Mouse (Mus musculus) hindbrain, postnatal 0 days (tissue): Measurements from ENCODE around the gene Dpagt1. TPM values are rescaled to one million over a fixed set of nuclear protein-coding genes. Genes with fewer than 3 reads are reported as not detected.
"Not testable (repeated sequence)": the region's sequence is repeated elsewhere in the genome, so short reads cannot be mapped to it uniquely, and the experiment has no call there.

ENCODE experiments used
- ATAC-seq: fragments of 200-750 bp; cut with Nextera tagmentation; 2 replicates; pipeline ENCODE4 v1.8.0; 2017; ENCODE audit warnings: mild to moderate bottlenecking, moderate TSS enrichment, moderate library complexity
- DNase-seq: peaks from one replicate; pipeline ENCODE4 v3.0.0-alpha.2; 2015; ENCODE audit warnings: low spot score
- H3K27ac ChIP-seq: fragments of 300-500 bp; sonication (generic); 2 replicates; pipeline ENCODE4 v1.5.1; 2014; ENCODE audit warnings: mild to moderate bottlenecking
- H3K27me3 ChIP-seq: fragments of 300-500 bp; sonication (generic); 2 replicates; pipeline ENCODE4 v1.6.1; 2014; ENCODE audit warnings: low read length, mixed read lengths; ENCODE audit not compliant: insufficient read depth
- H3K36me3 ChIP-seq: fragments of 300-500 bp; sonication (generic); 2 replicates; pipeline ENCODE4 v1.6.1; 2014; ENCODE audit warnings: low read length, mixed read lengths; ENCODE audit not compliant: insufficient read depth
- H3K4me1 ChIP-seq: fragments of 300-500 bp; sonication (generic); 2 replicates; pipeline ENCODE4 v1.6.1; 2014; ENCODE audit warnings: antibody characterized with exemption, low read length, mixed read lengths; ENCODE audit not compliant: insufficient read depth
- H3K4me2 ChIP-seq: fragments of 300-500 bp; sonication (generic); 2 replicates; pipeline ENCODE4 v1.6.1; 2014; ENCODE audit warnings: low read depth, mild to moderate bottlenecking, low read length, moderate library complexity, mixed read lengths
- H3K4me3 ChIP-seq: fragments of 300-500 bp; sonication (generic); 2 replicates; pipeline ENCODE4 v1.5.1; 2014; ENCODE audit warnings: low read length
- H3K9ac ChIP-seq: fragments of 300-500 bp; sonication (generic); replicated peaks from 2 replicates; pipeline ENCODE4 v1.6.1; 2014; ENCODE audit warnings: mild to moderate bottlenecking, low read length, moderate library complexity, mixed read lengths
- H3K9me3 ChIP-seq: fragments of 300-500 bp; sonication (generic); 2 replicates; pipeline ENCODE4 v1.6.1; 2016; ENCODE audit warnings: low read length, mixed read lengths
- CTCF ChIP-seq: IDR thresholded peaks from 2 replicates; pipeline ENCODE4 v1.5.1; 2016; ENCODE audit warnings: antibody characterized with exemption, control low read depth, low read depth
- WGBS: fragments of 180-500 bp; shearing (Covaris S2); extraction: QIAGEN DNeasy Blood & Tissue Kit; methylation state at CpG from one replicate; pipeline ENCODE4 v1.1.7; 2014; 5-methylcytosine and 5-hydroxymethylcytosine counted together
- polyA plus RNA-seq: library from polyadenylated mRNA; unstranded; fragments of >200 nt; fragmentation: Nextera tagmentation; extraction: Ambion mirVana; gene quantifications from 2 replicates; pipeline ENCODE4 v1.2.1, GENCODE M21; 2015
- total RNA-seq: library from RNA; depleted of rRNA; stranded (reverse); fragments of >200 nt; gene quantifications from 2 replicates; pipeline ENCODE4 v1.2.3, GENCODE M21; 2014

Gene Dpagt1
- total and polyA plus RNA-seq, 2 experiments from 2014 or later = 24.6 to 30.9 TPM

- DNase-seq (peak; percentile 38), ATAC-seq (no peak)
- H3K27me3 ChIP-seq = no peaks in the 10 kb centered on the region
- 3% methylated on average over 11 of the region's 11 CpGs for WGBS
- peak overlapping the region; percentile 85; the same call in 1 of the 2 replicates for H3K27ac ChIP-seq
- peak overlapping the region; percentile 93 for H3K9ac ChIP-seq
- peak overlapping the region; percentile 91 for H3K4me2 ChIP-seq
- peak overlapping the region; percentile 89 for H3K4me3 ChIP-seq
- no peaks in the 10 kb centered on the region for H3K9me3 ChIP-seq
- H3K4me1 ChIP-seq = peaks cover 18% of the 10 kb centered on the region; the same call in 1 of the 2 replicates
- peaks cover 12% of the 10 kb centered on the region for H3K36me3 ChIP-seq
- no peak for TF ChIP-seq CTCF
These were observed 36.9 kb upstream of the Dpagt1 start for GRCm38 (mm10) chr9:44288959-44289291.

DNA sequence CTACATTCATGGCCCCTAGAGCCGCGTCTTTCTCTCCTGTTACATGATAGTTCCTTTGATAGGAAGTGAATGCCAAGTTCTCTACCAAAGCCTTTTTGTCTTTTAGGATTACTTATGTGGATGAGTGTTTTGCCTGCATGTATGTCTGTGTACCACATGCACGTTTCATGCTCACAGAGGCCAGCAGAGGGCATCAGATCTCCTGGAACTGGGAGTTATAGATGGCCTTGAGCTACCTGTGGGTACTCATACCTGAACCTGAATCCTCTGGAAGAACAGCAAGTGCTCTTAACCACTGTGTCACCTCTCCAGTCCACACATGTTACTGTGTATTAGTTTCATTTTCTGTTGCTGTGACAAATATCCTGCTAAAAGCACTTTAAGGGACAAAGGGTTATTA, 33.3 kb upstream of the Dpagt1 start:
- ATAC-seq (no peak), DNase-seq (peak; percentile 64)
- WGBS = 71% methylated on average over 3 of the region's 3 CpGs
- no peaks in the 10 kb centered on the region for H3K9me3 ChIP-seq
- H3K9ac ChIP-seq = no peak overlapping the region
- no peak overlapping the region for H3K4me3 ChIP-seq
- H3K27ac ChIP-seq = no peak overlapping the region
- H3K27me3 ChIP-seq = no peaks in the 10 kb centered on the region
- H3K4me2 ChIP-seq = no peak overlapping the region
- 0 out of 2 replicates have a peak, but pooled peaks cover 9% of the 10 kb centered on the region for H3K4me1 ChIP-seq
- peaks cover 39% of the 10 kb centered on the region for H3K36me3 ChIP-seq
- peak; percentile 75 for TF ChIP-seq CTCF

DNA sequence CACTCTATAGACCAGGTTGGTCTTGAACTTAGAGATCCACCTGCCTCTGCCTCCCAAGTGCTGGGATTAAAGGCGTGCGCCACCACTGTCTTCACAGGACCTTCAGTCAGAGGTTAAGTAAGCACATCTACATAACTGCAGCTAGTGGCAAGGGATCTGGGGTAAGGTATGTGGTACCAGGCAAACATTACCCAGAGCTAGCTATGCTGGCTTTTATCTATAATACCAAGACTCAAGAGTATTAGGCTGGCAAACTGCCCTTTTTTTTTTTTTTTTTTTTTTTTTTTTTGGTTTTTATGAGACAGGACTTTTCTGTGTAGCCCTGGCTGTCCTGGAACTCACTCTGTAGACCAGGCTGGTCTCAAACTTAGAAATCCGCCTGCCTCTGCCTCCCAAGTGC, 25.8 kb upstream of the Dpagt1 start:
- peaks cover 62% of the 10 kb centered on the region for H3K36me3 ChIP-seq
- not testable (repeated sequence) for H3K27me3 ChIP-seq, H3K4me1 ChIP-seq, H3K4me3 ChIP-seq, H3K27ac ChIP-seq, H3K9me3 ChIP-seq, ATAC-seq, H3K9ac ChIP-seq, DNase-seq, H3K4me2 ChIP-seq
- 95% methylated on average over 3 of the region's 3 CpGs for WGBS

DNA sequence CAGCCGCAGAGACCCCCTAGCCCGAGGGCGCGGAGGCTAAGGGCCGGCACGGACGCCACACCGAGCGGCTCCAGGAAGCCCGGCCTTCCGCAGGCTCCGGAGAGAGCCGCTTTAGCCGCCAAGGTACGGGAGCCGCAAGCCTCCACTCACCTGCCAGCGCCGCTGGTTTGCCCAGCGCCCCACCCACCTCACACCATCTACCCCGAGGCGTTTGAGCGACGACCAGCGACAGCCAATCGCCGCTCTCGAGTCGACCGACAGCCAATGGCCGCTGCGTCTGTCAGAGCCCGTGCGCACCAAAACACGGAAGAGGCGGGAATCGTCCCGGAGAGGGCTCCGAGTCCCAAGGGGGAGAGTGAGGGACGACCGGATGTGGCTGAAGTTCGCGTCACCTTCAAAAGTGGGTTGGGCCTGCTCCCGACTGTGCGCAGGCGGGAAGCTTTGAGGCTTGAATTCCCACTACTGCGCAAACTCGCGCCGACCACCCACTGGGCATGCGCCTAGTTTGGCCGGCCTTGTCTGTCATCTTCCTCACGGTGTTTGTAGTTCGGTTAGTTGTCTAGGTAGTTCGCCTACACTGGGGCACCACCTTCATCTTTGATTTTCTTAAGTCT, 20.2 kb upstream of the Dpagt1 start, which contains the start of gene Hinfp:
Gene Hinfp (minus strand): TSS at position 206 of the 614 bp plus-strand sequence.
- 1% methylated on average over 54 of the region's 54 CpGs for WGBS
- no peaks in the 10 kb centered on the region for H3K27me3 ChIP-seq
- ATAC-seq = peak; percentile 99

DNA sequence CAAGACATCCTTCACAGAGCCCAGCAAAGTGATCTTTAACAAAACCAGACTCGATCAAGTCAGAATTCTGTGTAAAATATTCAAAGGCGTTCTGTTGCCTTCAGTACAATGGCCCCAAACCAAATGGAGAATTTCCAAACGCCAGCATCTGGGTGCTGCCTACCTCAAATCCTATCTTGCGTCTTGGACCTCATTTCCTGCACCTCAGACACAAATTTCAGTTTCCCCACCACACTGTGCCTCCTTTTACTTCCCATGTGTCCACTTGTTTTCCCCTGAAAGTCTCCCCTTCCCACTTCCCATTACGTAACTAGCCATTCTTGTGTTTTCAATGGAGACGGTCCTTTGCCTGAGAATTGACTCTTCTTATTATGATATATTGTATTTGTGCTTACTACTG, 19.3 kb upstream of the Dpagt1 start:
- no peak for DNase-seq
- 86% methylated on average over 6 of the region's 6 CpGs for WGBS
- no peak overlapping the region for H3K4me3 ChIP-seq
- H3K27ac ChIP-seq = no peak overlapping the region
- H3K4me1 ChIP-seq = 0 out of 2 replicates have a peak, but pooled peaks cover 5% of the 10 kb centered on the region
- no peak overlapping the region for H3K9ac ChIP-seq
- H3K36me3 ChIP-seq = peaks cover 13% of the 10 kb centered on the region
- no peaks in the 10 kb centered on the region for H3K27me3 ChIP-seq
- no peak overlapping the region for H3K4me2 ChIP-seq
- no peak for TF ChIP-seq CTCF
- no peaks in the 10 kb centered on the region for H3K9me3 ChIP-seq
- no peak for ATAC-seq

More for the DNA sequence above, 20.2 kb upstream of the Dpagt1 start, which contains the start of gene Hinfp:
- Histone ChIP-seq H3K9me3 (no peaks in the 10 kb centered on the region), H3K4me2 (peak within 1 kb of the TSS; percentile 72), H3K4me1 (0 out of 2 replicates have a peak, but pooled peaks cover 5% of the 10 kb centered on the region), H3K4me3 (peak within 1 kb of the TSS; percentile 64), H3K36me3 (peaks cover 18% of the 10 kb centered on the region), H3K9ac (peak within 1 kb of the TSS; percentile 88), H3K27ac (peak within 1 kb of the TSS; percentile 73)
- peak; percentile 100 for DNase-seq
- no peak for TF ChIP-seq CTCF

GRCm38 (mm10) chr9:44307248-44307647, 18.6 kb upstream of the Dpagt1 start:
- 0 out of 2 replicates have a peak, but pooled peaks cover 5% of the 10 kb centered on the region for H3K4me1 ChIP-seq
- 82% methylated on average over 2 of the region's 2 CpGs for WGBS
- H3K36me3 ChIP-seq = peaks cover 9% of the 10 kb centered on the region
- H3K4me2 ChIP-seq = no peak overlapping the region
- no peak overlapping the region for H3K27ac ChIP-seq
- no peak overlapping the region for H3K4me3 ChIP-seq
- ATAC-seq (no peak), DNase-seq (no peak)
- no peaks in the 10 kb centered on the region for H3K9me3 ChIP-seq
- no peaks in the 10 kb centered on the region for H3K27me3 ChIP-seq
- TF ChIP-seq CTCF = no peak
- no peak overlapping the region for H3K9ac ChIP-seq

DNA sequence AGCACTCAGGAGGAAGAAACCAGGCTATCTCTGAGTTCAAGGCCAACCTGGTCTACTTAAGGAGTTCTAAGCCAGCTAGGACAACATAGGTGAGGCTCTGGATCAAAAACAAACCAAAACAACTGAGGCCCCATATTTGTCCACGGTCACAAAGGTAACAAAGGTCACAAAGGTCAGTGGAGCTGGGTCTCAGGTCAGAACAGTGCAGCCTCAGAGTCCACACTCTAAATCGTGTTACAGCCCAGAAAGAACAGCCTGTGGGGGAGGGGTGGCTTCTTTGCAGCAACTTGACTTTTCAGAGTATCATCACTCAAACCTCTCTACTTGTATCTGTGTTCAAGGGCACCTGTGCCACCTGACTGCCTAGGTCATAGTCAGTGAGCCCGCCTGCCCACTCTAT, 16.1 kb upstream of the Dpagt1 start:
- Histone ChIP-seq H3K36me3 (peaks cover 15% of the 10 kb centered on the region), H3K9ac (no peak overlapping the region), H3K27me3 (no peaks in the 10 kb centered on the region), H3K4me2 (no peak overlapping the region), H3K4me3 (no peak overlapping the region), H3K27ac (no peak overlapping the region), H3K9me3 (no peaks in the 10 kb centered on the region), H3K4me1 (0 out of 2 replicates have a peak, but pooled peaks cover 1% of the 10 kb centered on the region)
- ATAC-seq (no peak), DNase-seq (no peak)
- no peak for TF ChIP-seq CTCF
- WGBS = 69% methylated on average over 3 of the region's 3 CpGs
